Mouse (Mus musculus) layer of hippocampus, postnatal 36 days (tissue): ENCODE measurements around the gene Nfasc. TPM values are rescaled to one million over a fixed set of nuclear protein-coding genes. Genes with fewer than 3 reads are reported as not detected.

Experiments
- DNase-seq, 2 experiments: peaks; one replicate each; pipeline ENCODE4 v3.0.0; 2022
- total RNA-seq, 2 experiments: library from RNA; stranded (reverse); gene quantifications; 2 replicates each; pipeline ENCODE4 v1.2.3; 2021

Nfasc gene
- 100 to 1,000 TPM; 174 to 193 TPM for total RNA-seq

DNA sequence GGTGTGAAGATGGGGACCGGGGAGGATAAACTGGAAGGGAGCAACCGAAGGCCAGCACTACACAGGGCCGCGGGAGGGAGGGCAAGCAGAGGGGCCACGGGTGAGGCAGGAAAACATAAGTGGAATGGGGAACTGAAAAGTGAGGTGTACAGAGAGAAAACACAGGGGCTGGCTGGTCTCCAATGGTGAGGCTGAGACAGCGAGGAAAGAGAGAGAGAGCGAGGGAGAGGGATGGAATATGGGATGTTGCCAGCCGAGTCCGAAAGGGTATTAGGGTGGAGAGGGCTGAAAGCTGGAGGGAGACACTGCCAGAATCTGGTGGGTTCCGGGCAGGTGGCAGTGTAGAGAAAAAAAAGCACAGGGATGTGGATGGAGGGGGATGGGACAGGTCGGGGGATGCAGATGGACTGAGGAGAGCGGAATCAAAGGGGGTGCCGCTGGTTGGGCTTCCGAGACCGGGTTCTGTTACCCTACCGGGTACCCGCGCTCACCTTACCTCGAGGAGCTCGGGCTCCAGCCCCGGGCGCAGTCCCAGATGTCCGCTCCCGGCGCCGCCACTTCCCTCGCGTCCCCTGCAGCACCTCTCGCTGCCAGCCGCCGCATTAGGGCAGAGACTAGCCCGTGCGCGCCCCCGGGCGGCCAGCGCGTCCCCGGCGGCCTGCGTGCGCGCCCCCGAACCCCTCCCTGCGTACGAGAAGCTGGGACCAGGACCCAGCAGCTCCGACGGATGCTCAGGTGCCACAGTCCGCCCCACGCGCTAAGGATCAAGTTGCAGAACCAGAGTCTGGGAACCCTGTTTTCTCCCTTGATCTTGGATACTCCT, at the start of gene Nfasc:
TSS of gene Nfasc (minus strand) at position 623 of the 823 bp plus-strand sequence.
- peak; percentile 91 for DNase-seq

DNA sequence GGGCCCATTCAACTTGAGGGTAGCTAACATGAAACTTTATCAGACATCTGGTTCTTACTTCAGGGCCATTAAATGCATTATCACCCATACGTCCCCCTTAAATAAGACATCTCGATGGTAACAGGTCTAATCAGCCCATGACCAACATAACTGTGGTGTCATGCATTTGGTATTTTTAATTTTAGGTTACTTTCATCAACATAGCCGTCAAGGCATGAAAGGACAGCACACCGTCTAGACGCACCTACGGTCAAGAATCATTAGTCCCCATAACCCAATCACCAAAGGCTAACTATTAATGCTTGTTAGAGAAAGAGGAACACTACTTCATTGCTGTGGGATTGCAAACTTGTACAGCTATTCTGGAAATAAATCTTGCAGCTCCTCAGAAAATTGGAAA, 49.5 kb upstream of the Nfasc start:
- no peak for DNase-seq

GRCm38 (mm10) chr1:132786866-132787265, 45.3 kb upstream of the Nfasc start:
- no peak for DNase-seq

DNA sequence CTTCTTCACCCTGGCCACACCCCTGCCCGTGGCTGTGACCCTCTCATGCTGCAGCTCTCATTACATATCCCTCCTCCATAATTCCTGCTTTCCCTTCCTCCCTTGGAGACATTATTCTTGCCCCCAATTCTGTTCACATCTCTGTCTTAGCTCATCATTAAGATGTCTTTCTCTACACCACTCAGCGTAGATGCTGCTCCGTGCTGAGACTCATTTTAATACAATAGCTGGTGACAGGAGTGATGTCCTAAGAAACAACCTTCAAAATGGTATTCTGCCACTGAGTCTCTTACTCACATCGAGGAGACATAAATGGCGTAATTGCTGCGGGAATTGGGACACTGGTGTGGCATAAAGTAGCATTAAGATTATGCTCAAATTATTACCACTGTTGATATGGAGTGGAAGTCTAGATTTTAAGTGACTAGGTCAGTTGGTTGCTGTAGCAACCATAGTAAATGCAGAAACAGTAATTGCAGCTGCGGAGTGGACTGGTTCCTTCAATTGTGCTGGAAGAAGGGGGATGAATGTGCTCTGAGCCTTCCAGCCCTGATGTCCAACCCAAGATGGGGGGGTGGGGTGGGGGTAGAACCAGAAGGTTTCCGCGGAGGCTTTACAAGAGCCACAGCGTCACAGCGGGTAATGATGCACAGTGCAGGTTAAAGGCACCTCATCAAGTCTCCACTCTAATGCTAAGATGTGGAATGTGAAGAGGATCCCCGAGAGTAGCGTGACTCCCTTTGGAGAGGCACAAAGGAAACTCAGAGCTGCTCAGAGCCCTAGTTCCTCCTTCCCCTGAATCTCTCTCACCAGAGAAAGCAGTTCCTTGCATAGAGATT, 40.2 kb upstream of the Nfasc start:
- no peak for DNase-seq

DNA sequence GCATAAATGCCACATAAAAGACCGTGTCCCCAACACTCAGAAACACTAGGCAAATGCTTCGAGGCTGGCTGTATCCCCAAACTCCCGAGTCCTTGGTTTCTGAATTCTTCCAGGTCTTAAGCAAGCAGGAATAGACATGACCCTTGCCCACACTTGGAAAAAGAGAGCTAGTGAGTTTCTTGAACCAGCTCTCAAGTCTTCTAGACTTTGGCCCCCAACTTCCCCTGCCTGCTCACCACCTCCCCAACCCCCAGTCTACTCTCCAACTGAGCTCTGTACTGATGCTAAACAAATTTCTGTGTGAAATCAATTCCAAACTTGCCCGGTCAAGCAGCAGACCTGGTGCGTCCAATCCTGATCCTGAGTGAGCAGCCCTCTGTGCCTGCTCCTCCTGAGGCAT, 39.4 kb upstream of the Nfasc start:
- no peak for DNase-seq

GRCm38 (mm10) chr1:132780254-132780653, 38.7 kb upstream of the Nfasc start:
- no peak for DNase-seq

GRCm38 (mm10) chr1:132774959-132775358, 33.4 kb upstream of the Nfasc start:
- DNase-seq: no peak

- DNase-seq: no peak
Observed at GRCm38 (mm10) chr1:132771377-132771776, 29.8 kb upstream of the Nfasc start.

GRCm38 (mm10) chr1:132769559-132769958, 28.0 kb upstream of the Nfasc start:
- peak; percentile 49 to 69 for DNase-seq

DNA sequence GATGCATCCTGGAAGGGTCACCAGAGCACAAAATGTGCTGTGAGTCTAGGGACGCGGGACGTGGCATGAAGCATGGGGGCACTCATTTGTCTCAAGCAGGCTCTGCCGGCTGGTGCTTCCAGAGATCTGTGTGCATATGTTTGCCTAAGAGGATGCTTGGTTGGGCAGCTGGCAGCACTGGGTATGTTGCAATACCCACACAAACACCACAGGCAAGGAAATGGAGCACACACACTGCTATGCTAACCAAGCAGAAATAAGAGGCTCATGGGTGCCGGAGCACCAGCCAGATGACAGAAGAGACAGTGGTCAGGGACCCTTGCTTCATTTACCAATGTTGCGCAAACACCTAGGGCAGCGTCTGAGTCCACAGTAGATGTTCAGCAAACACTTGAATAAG, 25.8 kb upstream of the Nfasc start:
- no peak for DNase-seq

GRCm38 (mm10) chr1:132765887-132766651, 24.5 kb upstream of the Nfasc start:
- DNase-seq: no peak

GRCm38 (mm10) chr1:132765222-132765621, 23.6 kb upstream of the Nfasc start:
- DNase-seq: no peak

DNA sequence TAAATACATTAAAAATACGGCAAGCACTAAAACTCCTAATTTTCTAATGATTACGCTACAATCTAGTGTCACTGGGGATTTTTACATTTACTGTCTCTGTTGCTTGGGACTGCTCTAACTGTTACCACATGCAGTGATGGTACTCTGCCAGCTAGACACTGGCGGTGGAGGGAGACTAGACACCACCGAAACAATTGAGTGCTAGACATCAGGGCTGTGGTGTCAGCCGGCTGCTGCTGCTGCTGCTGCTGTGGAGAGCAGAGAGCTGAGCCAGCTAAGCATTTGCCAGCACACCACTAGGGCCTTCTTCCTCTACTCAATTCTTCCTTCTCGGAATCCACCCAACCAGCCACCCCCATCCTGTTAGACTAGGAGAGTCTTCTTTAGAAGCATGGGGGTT, 17.8 kb upstream of the Nfasc start:
- no peak for DNase-seq

GRCm38 (mm10) chr1:132758656-132759370, 17.2 kb upstream of the Nfasc start:
- peak; percentile 80 to 82 for DNase-seq

DNA sequence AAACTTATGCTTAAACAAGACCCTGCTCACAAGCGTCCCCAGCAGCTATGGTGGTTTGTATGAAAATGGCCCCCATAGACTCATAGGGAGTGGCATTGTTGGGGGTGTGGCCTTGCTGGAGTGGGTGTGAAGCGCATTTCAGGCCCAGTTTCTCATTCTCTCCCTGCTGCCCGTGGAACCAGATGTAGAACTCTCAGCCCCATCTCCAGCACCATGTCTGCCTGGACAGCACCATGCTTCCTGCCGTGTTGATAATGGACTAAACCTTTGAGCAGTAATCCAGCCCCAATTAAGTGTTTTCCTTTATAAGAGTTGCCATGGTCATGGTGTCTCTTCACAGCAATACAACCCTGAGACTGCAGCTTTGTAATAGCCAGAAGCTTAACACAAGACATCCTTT, 13.6 kb upstream of the Nfasc start:
- no peak for DNase-seq

- DNase-seq: no peak
Observed at GRCm38 (mm10) chr1:132749217-132749884, 7.8 kb upstream of the Nfasc start.

DNA sequence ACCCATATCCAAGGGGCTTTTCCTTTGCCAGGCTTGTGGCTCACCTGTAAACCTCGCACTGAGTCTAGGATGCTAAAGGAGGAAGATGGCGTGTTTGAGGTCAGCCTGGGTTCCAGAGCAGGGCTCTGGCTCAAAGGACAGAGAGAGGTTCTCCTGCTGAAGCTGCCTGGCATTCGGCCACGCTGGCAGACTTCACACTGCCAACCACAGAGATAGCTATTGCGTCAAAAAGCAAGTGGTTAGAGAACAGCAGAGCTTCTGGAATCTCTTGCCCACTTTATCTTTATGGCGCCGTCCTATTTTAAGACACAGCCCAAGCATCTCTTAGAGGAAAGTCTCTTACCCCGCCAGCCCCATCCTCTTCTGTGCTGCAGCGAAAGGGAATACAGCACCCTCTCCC, 4.7 kb upstream of the Nfasc start:
- no peak for DNase-seq

GRCm38 (mm10) chr1:132745636-132746035, 4.0 kb upstream of the Nfasc start:
- DNase-seq: no peak

GRCm38 (mm10) chr1:132739077-132739521, 2.5 kb downstream of the Nfasc start:
- peak; percentile 71 to 75 for DNase-seq

DNA sequence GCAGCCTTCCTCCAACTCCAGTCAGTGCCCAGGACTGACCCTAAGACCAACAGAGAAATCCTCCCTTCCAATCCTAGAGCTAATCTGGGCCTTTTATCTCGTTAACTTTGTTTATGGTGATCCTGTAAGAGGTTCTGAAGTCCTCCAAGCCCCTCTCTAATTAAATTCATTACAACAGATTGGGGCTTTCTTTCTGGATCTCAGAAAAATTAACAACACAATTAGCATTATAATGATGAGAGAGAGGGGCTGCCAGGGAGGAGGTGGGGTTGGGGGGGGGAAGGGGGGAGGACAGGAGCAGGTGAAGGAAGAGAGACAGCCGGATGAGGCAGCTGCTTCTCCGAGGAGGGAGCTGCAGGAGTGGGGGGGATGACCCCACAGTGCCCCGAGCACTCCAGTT, 5.4 kb downstream of the Nfasc start:
- no peak for DNase-seq

GRCm38 (mm10) chr1:132733873-132734447, 7.6 kb downstream of the Nfasc start:
- DNase-seq: no peak
